Mouse (Mus musculus): ENCODE data around the gene Heg1. TPM values are rescaled to one million over a fixed set of nuclear protein-coding genes. Genes with fewer than 3 reads are reported as not detected.

Gene Heg1
- polyA plus RNA-seq, 1 experiment from 2014 or later = 17.2 TPM

- 80% methylated on average over 5 of the region's 5 CpGs for WGBS
Observed at GRCm38 (mm10) chr16:33735238-33735637, 51.1 kb downstream of the Heg1 start.

DNA sequence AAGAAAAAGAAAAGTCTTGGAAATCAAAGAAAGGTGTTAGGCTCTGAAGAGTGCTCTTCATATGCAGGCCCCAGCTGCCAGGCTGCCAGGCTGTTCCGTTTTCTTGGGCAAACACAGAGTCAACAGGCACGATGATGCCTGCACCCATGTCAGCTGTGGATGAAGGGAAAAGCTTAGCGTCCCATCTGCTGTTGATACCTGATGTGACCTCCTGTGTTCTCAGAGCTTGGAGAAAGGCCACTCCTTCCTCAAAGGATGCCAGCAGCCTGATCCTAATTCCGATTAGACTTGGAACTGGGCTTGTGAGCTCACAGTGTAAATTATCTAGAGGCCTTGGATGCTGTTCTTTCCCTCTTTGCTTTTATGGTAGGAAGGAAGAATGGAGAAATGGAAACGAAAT lies 51.6 kb downstream of the Heg1 start:
- H3K4me1 ChIP-seq (replicated peaks; ENCODE audit: insufficient read depth, low read length) = no peaks in the 10 kb centered on the region
- TF ChIP-seq CTCF (IDR thresholded peaks at IDR 0.05; ENCODE audit: low read depth) = no peak
- H3K4me2 ChIP-seq (ENCODE audit: low read length) = no peak overlapping the region
- H3K9ac ChIP-seq (ENCODE audit: low read depth, low read length) = no peak overlapping the region
- H3K27me3 ChIP-seq (ENCODE audit: insufficient read depth, low read length) = no peaks in the 10 kb centered on the region
- 84% methylated on average over 5 of the region's 5 CpGs for WGBS
- no peak overlapping the region for H3K4me3 ChIP-seq (replicated peaks; ENCODE audit: low read depth, low read length)
- DNase-seq (ENCODE audit: low spot score) = no peak
- H3K9me3 ChIP-seq (replicated peaks; ENCODE audit: low read length) = no peaks in the 10 kb centered on the region
- no peak overlapping the region for H3K27ac ChIP-seq
- ATAC-seq (replicated peaks; ENCODE audit: low FRiP score, low read depth) = no peak
- peaks cover 12% of the 10 kb centered on the region; the same call in 1 of the 2 replicates for H3K36me3 ChIP-seq (ENCODE audit: insufficient read depth, low read length)

More at GRCm38 (mm10) chr16:33735238-33735637, 51.1 kb downstream of the Heg1 start:
- H3K27ac ChIP-seq = no peak overlapping the region
- H3K36me3 ChIP-seq (ENCODE audit: insufficient read depth, low read length) = peaks cover 12% of the 10 kb centered on the region; the same call in 1 of the 2 replicates
- ATAC-seq (replicated peaks; ENCODE audit: low FRiP score, low read depth) (no peak), DNase-seq (ENCODE audit: low spot score) (no peak)
- H3K9me3 ChIP-seq (replicated peaks; ENCODE audit: low read length) = no peaks in the 10 kb centered on the region
- no peak overlapping the region for H3K4me2 ChIP-seq (ENCODE audit: low read length)
- no peak overlapping the region for H3K9ac ChIP-seq (ENCODE audit: low read depth, low read length)
- H3K4me3 ChIP-seq (replicated peaks; ENCODE audit: low read depth, low read length) = no peak overlapping the region
- no peaks in the 10 kb centered on the region for H3K27me3 ChIP-seq (ENCODE audit: insufficient read depth, low read length)
- H3K4me1 ChIP-seq (replicated peaks; ENCODE audit: insufficient read depth, low read length) = no peaks in the 10 kb centered on the region
- no peak for TF ChIP-seq CTCF (IDR thresholded peaks at IDR 0.05; ENCODE audit: low read depth)

GRCm38 (mm10) chr16:33736746-33737145 lies 52.6 kb downstream of the Heg1 start:
- Histone ChIP-seq H3K27ac (no peak overlapping the region), H3K27me3 (ENCODE audit: insufficient read depth, low read length) (no peaks in the 10 kb centered on the region), H3K9me3 (replicated peaks; ENCODE audit: low read length) (no peaks in the 10 kb centered on the region), H3K4me2 (ENCODE audit: low read length) (no peak overlapping the region), H3K4me1 (replicated peaks; ENCODE audit: insufficient read depth, low read length) (no peaks in the 10 kb centered on the region), H3K36me3 (ENCODE audit: insufficient read depth, low read length) (peaks cover 7% of the 10 kb centered on the region; the same call in 1 of the 2 replicates), H3K9ac (ENCODE audit: low read depth, low read length) (no peak overlapping the region), H3K4me3 (replicated peaks; ENCODE audit: low read depth, low read length) (no peak overlapping the region)
- no peak for TF ChIP-seq CTCF (IDR thresholded peaks at IDR 0.05; ENCODE audit: low read depth)
- ATAC-seq (replicated peaks; ENCODE audit: low FRiP score, low read depth) (no peak), DNase-seq (ENCODE audit: low spot score) (no peak)
- 68% methylated on average over 6 of the region's 6 CpGs for WGBS

- WGBS = 63% methylated on average over 7 of the region's 7 CpGs
- ATAC-seq (replicated peaks; ENCODE audit: low FRiP score, low read depth) (no peak), DNase-seq (ENCODE audit: low spot score) (no peak)
- Histone ChIP-seq H3K4me3 (replicated peaks; ENCODE audit: low read depth, low read length) (no peak overlapping the region), H3K4me1 (replicated peaks; ENCODE audit: insufficient read depth, low read length) (no peaks in the 10 kb centered on the region), H3K4me2 (ENCODE audit: low read length) (no peak overlapping the region), H3K9ac (ENCODE audit: low read depth, low read length) (no peak overlapping the region), H3K27ac (no peak overlapping the region), H3K9me3 (replicated peaks; ENCODE audit: low read length) (no peaks in the 10 kb centered on the region), H3K27me3 (ENCODE audit: insufficient read depth, low read length) (no peaks in the 10 kb centered on the region), H3K36me3 (ENCODE audit: insufficient read depth, low read length) (peaks cover 20% of the 10 kb centered on the region)
- TF ChIP-seq CTCF (IDR thresholded peaks at IDR 0.05; ENCODE audit: low read depth) = no peak
Observed at GRCm38 (mm10) chr16:33738949-33739719, 55.0 kb downstream of the Heg1 start.

GRCm38 (mm10) chr16:33739802-33740201 lies 55.6 kb downstream of the Heg1 start:
- DNase-seq (ENCODE audit: low spot score) = peak; percentile 77
- Histone ChIP-seq H3K36me3 (ENCODE audit: insufficient read depth, low read length) (peaks cover 20% of the 10 kb centered on the region), H3K9ac (ENCODE audit: low read depth, low read length) (no peak overlapping the region), H3K27ac (no peak overlapping the region), H3K4me2 (ENCODE audit: low read length) (no peak overlapping the region), H3K9me3 (replicated peaks; ENCODE audit: low read length) (no peaks in the 10 kb centered on the region), H3K27me3 (ENCODE audit: insufficient read depth, low read length) (no peaks in the 10 kb centered on the region), H3K4me1 (replicated peaks; ENCODE audit: insufficient read depth, low read length) (no peaks in the 10 kb centered on the region), H3K4me3 (replicated peaks; ENCODE audit: low read depth, low read length) (no peak overlapping the region)
- WGBS = 64% methylated on average over 3 of the region's 3 CpGs
- TF ChIP-seq CTCF (IDR thresholded peaks at IDR 0.05; ENCODE audit: low read depth) = peak; percentile 87
- ATAC-seq (replicated peaks; ENCODE audit: low FRiP score, low read depth) = peak; percentile 73; the same call in 1 of the 2 replicates

DNA sequence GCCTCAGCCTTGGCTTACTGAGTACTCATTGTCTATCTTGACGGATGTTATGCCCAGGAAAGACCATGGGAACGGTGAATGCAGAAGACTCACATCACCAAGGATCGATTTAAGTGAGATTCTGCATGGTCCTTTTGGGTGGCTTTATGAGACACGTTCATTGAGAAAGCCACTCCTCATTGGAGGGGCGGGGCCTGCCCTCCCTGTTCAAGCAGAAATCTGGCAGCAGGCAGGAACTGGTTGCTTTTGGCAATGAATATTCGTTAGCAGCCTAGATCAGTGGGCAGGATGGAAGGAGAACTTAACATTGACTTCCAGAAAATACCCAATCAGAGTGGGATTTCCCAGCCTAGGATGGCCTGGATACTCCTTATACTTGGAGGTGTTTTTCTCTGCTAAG lies 56.2 kb downstream of the Heg1 start:
- WGBS = 69% methylated on average over 6 of the region's 6 CpGs
- TF ChIP-seq CTCF (IDR thresholded peaks at IDR 0.05; ENCODE audit: low read depth) = no peak
- DNase-seq (ENCODE audit: low spot score) = no peak

More for the DNA sequence above, 56.2 kb downstream of the Heg1 start:
- no peak overlapping the region for H3K27ac ChIP-seq
- H3K27me3 ChIP-seq (ENCODE audit: insufficient read depth, low read length) = no peaks in the 10 kb centered on the region
- H3K4me3 ChIP-seq (replicated peaks; ENCODE audit: low read depth, low read length) = no peak overlapping the region
- H3K4me2 ChIP-seq (ENCODE audit: low read length) = no peak overlapping the region
- ATAC-seq (replicated peaks; ENCODE audit: low FRiP score, low read depth) = no peak
- H3K9me3 ChIP-seq (replicated peaks; ENCODE audit: low read length) = no peaks in the 10 kb centered on the region
- H3K4me1 ChIP-seq (replicated peaks; ENCODE audit: insufficient read depth, low read length) = no peaks in the 10 kb centered on the region
- peaks cover 20% of the 10 kb centered on the region for H3K36me3 ChIP-seq (ENCODE audit: insufficient read depth, low read length)
- H3K9ac ChIP-seq (ENCODE audit: low read depth, low read length) = no peak overlapping the region
